Mouse (Mus musculus) stomach, embryonic 14.5 days (tissue): ENCODE results near the gene Tmc4. TPM values are rescaled to one million over a fixed set of nuclear protein-coding genes. Genes with fewer than 3 reads are reported as not detected.

ENCODE experiments used
- ATAC-seq: fragments of 200-750 bp; cut with Nextera tagmentation; 2 replicates; pipeline ENCODE4 v1.8.0; 2017; ENCODE audit warnings: low read depth, moderate TSS enrichment; ENCODE audit not compliant: insufficient number of reproducible peaks, insufficient read depth, low FRiP score
- H3K27ac ChIP-seq: fragments of 300-500 bp; sonication (generic); 2 replicates; pipeline ENCODE4 v1.5.1; 2014; ENCODE audit warnings: mild to moderate bottlenecking, low read length, moderate library complexity, mixed read lengths
- H3K27me3 ChIP-seq: fragments of 300-500 bp; sonication (generic); 2 replicates; pipeline ENCODE4 v1.6.1; 2014; ENCODE audit warnings: low read length, control low read depth, mixed read lengths; ENCODE audit not compliant: control insufficient read depth, insufficient read depth
- H3K36me3 ChIP-seq: fragments of 300-500 bp; sonication (generic); 2 replicates; pipeline ENCODE4 v1.6.1; 2014; ENCODE audit warnings: mild to moderate bottlenecking, control low read depth, low read length, moderate library complexity, mixed read lengths; ENCODE audit not compliant: control insufficient read depth, insufficient read depth
- H3K4me1 ChIP-seq: fragments of 300-500 bp; sonication (generic); 2 replicates; pipeline ENCODE4 v1.6.1; 2014; ENCODE audit warnings: low read length, control low read depth, mixed read lengths; ENCODE audit not compliant: control insufficient read depth, insufficient read depth
- H3K4me2 ChIP-seq: fragments of 300-500 bp; sonication (generic); replicated peaks from 2 replicates; pipeline ENCODE4 v1.6.1; 2014; ENCODE audit warnings: low read depth, low read length, control low read depth
- H3K4me3 ChIP-seq: fragments of 300-500 bp; sonication (generic); 2 replicates; pipeline ENCODE4 v1.5.1; 2014; ENCODE audit warnings: low read depth, low read length, control low read depth
- H3K9ac ChIP-seq: fragments of 300-500 bp; sonication (generic); replicated peaks from 2 replicates; pipeline ENCODE4 v1.6.1; 2014; ENCODE audit warnings: low read depth, mild to moderate bottlenecking, control low read depth, low read length, moderate library complexity, mixed read lengths
- H3K9me3 ChIP-seq: fragments of 300-500 bp; sonication (generic); 2 replicates; pipeline ENCODE4 v1.6.1; 2016; ENCODE audit warnings: low read depth, low read length, control low read depth; ENCODE audit not compliant: control insufficient read depth
- WGBS: fragments of 180-500 bp; shearing (Covaris S2); extraction: QIAGEN DNeasy Blood & Tissue Kit; methylation state at CpG from one replicate; pipeline ENCODE4 v1.1.7; 2014; 5-methylcytosine and 5-hydroxymethylcytosine counted together
- microRNA-seq: library from miRNA; unstranded; fragments of <30 nt; microRNA quantifications from one replicate; pipeline ENCODE4, GENCODE M21; 2016
- polyA plus RNA-seq: library from polyadenylated mRNA; unstranded; fragments of >200 nt; fragmentation: Nextera tagmentation; extraction: Ambion mirVana; gene quantifications from 2 replicates; pipeline ENCODE4 v1.2.1, GENCODE M21; 2014

Gene Tmc4
- polyA plus RNA-seq, 1 experiment from 2014 or later = 67.3 TPM

- Histone ChIP-seq H3K4me3 (peak within 1 kb of the TSS; percentile 62; the same call in 1 of the 2 replicates), H3K27me3 (no peaks in the 10 kb centered on the region), H3K36me3 (peaks cover 11% of the 10 kb centered on the region; the same call in 1 of the 2 replicates), H3K4me2 (no peak within 1 kb of the TSS), H3K27ac (no peak within 1 kb of the TSS), H3K9ac (no peak within 1 kb of the TSS), H3K9me3 (no peaks in the 10 kb centered on the region), H3K4me1 (no peaks in the 10 kb centered on the region)
- no peak for ATAC-seq
- WGBS = 82% methylated on average over 4 of the region's 4 CpGs
Observed at GRCm38 (mm10) chr7:3616057-3616388, 61.3 kb downstream of the Tmc4 start, which contains the start of gene Oscar. TSS of gene Oscar (minus strand) at chr7:3616157.

Small RNA genes within 50 kb of the gene (microRNA-seq; reads per million reads assigned to microRNA genes)
- gene Mir3572 = 2.3 reads per million

Other genes starting within 250 kb of the Tmc4 start
- 0.20 TPM in 1 of 2 replicates, not detected in the other for gene Tarm1, start 174.9 kb downstream of the Tmc4 start, polyA plus RNA-seq
- gene Oscar, start 61.4 kb downstream of the Tmc4 start, polyA plus RNA-seq = 0.41 TPM in 1 of 2 replicates, not detected in the other
- 517 and 630 TPM in 2 replicates for gene Ndufa3, start 60.2 kb downstream of the Tmc4 start, polyA plus RNA-seq
- 22.3 and 22.4 TPM in 2 replicates for gene Tfpt, start 47.6 kb downstream of the Tmc4 start, polyA plus RNA-seq
- gene Prpf31, start 47.6 kb downstream of the Tmc4 start, polyA plus RNA-seq = 85.3 and 94.4 TPM in 2 replicates
- gene Cnot3, start 32.3 kb downstream of the Tmc4 start, polyA plus RNA-seq = 58.3 and 59.5 TPM in 2 replicates
- 14.0 and 14.1 TPM in 2 replicates for gene Leng1, start 11.7 kb downstream of the Tmc4 start, polyA plus RNA-seq
- gene Tsen34, start 15.3 kb upstream of the Tmc4 start, polyA plus RNA-seq = 223 and 240 TPM in 2 replicates
- 36.8 and 40.4 TPM in 2 replicates for gene Mboat7, start 16.0 kb upstream of the Tmc4 start, polyA plus RNA-seq
- 1,552 and 1,583 TPM in 2 replicates for gene Rps9, start 26.4 kb upstream of the Tmc4 start, polyA plus RNA-seq
- gene Pirb, start 42.8 kb upstream of the Tmc4 start, polyA plus RNA-seq = 0.80 and 1.2 TPM in 2 replicates
- gene Gm15448, start 148.1 kb upstream of the Tmc4 start, polyA plus RNA-seq = not detected in 2 replicates
- gene Pira2, start 167.5 kb upstream of the Tmc4 start, polyA plus RNA-seq = 0.14 TPM in 1 of 2 replicates, not detected in the other
- not detected in 2 replicates for gene Gm14548, start 220.6 kb upstream of the Tmc4 start, polyA plus RNA-seq
- gene Lilra6, start 237.9 kb upstream of the Tmc4 start, polyA plus RNA-seq = not detected in 2 replicates